Mouse (Mus musculus): ENCODE data around the gene Pakap. TPM values are rescaled to one million over a fixed set of nuclear protein-coding genes. Genes with fewer than 3 reads are reported as not detected.

Gene Pakap
- polyA plus RNA-seq, 1 experiment from 2014 or later: 17.8 TPM

- WGBS: 77% methylated on average over 5 of the region's 5 CpGs
- Histone ChIP-seq H3K9me3 (replicated peaks) (no peaks in the 10 kb centered on the region), H3K4me2 (no peak overlapping the region), H3K4me3 (replicated peaks) (no peak overlapping the region), H3K27me3 (no peaks in the 10 kb centered on the region), H3K9ac (no peak overlapping the region), H3K4me1 (no peaks in the 10 kb centered on the region; the same call in 1 of the 2 replicates), H3K27ac (no peak overlapping the region), H3K36me3 (no peaks in the 10 kb centered on the region)
- ATAC-seq (replicated peaks; ENCODE audit: low FRiP score): no peak
These were observed 7.7 kb downstream of the Pakap start for GRCm38 (mm10) chr4:57575686-57576085.

- Histone ChIP-seq H3K27ac (no peak overlapping the region), H3K4me1 (no peaks in the 10 kb centered on the region; the same call in 1 of the 2 replicates), H3K27me3 (no peaks in the 10 kb centered on the region), H3K4me3 (replicated peaks) (no peak overlapping the region), H3K36me3 (no peaks in the 10 kb centered on the region), H3K9ac (no peak overlapping the region), H3K9me3 (replicated peaks) (no peaks in the 10 kb centered on the region), H3K4me2 (no peak overlapping the region)
- no peak for ATAC-seq (replicated peaks; ENCODE audit: low FRiP score)
- 83% methylated on average over 11 of the region's 11 CpGs for WGBS
These were observed 8.1 kb downstream of the Pakap start for GRCm38 (mm10) chr4:57576095-57576494.

- WGBS: 86% methylated on average over 10 of the region's 10 CpGs
- no peak overlapping the region for H3K4me2 ChIP-seq
- H3K27me3 ChIP-seq: no peaks in the 10 kb centered on the region
- H3K9me3 ChIP-seq (replicated peaks): no peaks in the 10 kb centered on the region
- no peak overlapping the region for H3K9ac ChIP-seq
- H3K27ac ChIP-seq: no peak overlapping the region
- H3K36me3 ChIP-seq: no peaks in the 10 kb centered on the region
- no peak for ATAC-seq (replicated peaks; ENCODE audit: low FRiP score)
- H3K4me3 ChIP-seq (replicated peaks): no peak overlapping the region
- H3K4me1 ChIP-seq: peaks cover 2% of the 10 kb centered on the region; the same call in 1 of the 2 replicates
These were observed 11.7 kb downstream of the Pakap start for GRCm38 (mm10) chr4:57579683-57580082.

- 74% methylated on average over 6 of the region's 6 CpGs for WGBS
- Histone ChIP-seq H3K9ac (no peak overlapping the region), H3K4me3 (replicated peaks) (no peak overlapping the region), H3K36me3 (no peaks in the 10 kb centered on the region), H3K4me1 (peaks cover 15% of the 10 kb centered on the region), H3K27ac (no peak overlapping the region), H3K27me3 (no peaks in the 10 kb centered on the region), H3K9me3 (replicated peaks) (no peaks in the 10 kb centered on the region), H3K4me2 (no peak overlapping the region)
- no peak for ATAC-seq (replicated peaks; ENCODE audit: low FRiP score)
These were observed 17.4 kb downstream of the Pakap start for GRCm38 (mm10) chr4:57585281-57585800.

- ATAC-seq (replicated peaks; ENCODE audit: low FRiP score): no peak; the same call in 1 of the 2 replicates
- Histone ChIP-seq H3K4me1 (peaks cover 15% of the 10 kb centered on the region), H3K4me3 (replicated peaks) (no peak overlapping the region), H3K9me3 (replicated peaks) (no peaks in the 10 kb centered on the region), H3K27me3 (no peaks in the 10 kb centered on the region), H3K9ac (no peak overlapping the region), H3K36me3 (no peaks in the 10 kb centered on the region), H3K4me2 (no peak overlapping the region), H3K27ac (peak overlapping the region; percentile 71)
- WGBS: 31% methylated on average over 7 of the region's 7 CpGs
These were observed 19.1 kb downstream of the Pakap start for GRCm38 (mm10) chr4:57586933-57587658.

GRCm38 (mm10) chr4:57588356-57588755, 20.4 kb downstream of the Pakap start:
- H3K27me3 ChIP-seq: no peaks in the 10 kb centered on the region
- no peak overlapping the region for H3K4me2 ChIP-seq
- 91% methylated on average over 1 of the region's 1 CpGs for WGBS
- H3K9ac ChIP-seq: no peak overlapping the region
- H3K4me3 ChIP-seq (replicated peaks): no peak overlapping the region
- peaks cover 15% of the 10 kb centered on the region for H3K4me1 ChIP-seq
- H3K36me3 ChIP-seq: no peaks in the 10 kb centered on the region
- no peak overlapping the region for H3K27ac ChIP-seq
- H3K9me3 ChIP-seq (replicated peaks): no peaks in the 10 kb centered on the region
- ATAC-seq (replicated peaks; ENCODE audit: low FRiP score): no peak

GRCm38 (mm10) chr4:57592751-57593150, 24.8 kb downstream of the Pakap start:
- no peaks in the 10 kb centered on the region for H3K9me3 ChIP-seq (replicated peaks)
- H3K27me3 ChIP-seq: no peaks in the 10 kb centered on the region
- ATAC-seq (replicated peaks; ENCODE audit: low FRiP score): no peak
- 71% methylated on average over 4 of the region's 4 CpGs for WGBS
- H3K9ac ChIP-seq: no peak overlapping the region
- H3K4me3 ChIP-seq (replicated peaks): no peak overlapping the region
- H3K4me1 ChIP-seq: no peaks in the 10 kb centered on the region
- no peaks in the 10 kb centered on the region for H3K36me3 ChIP-seq
- H3K4me2 ChIP-seq: no peak overlapping the region
- no peak overlapping the region for H3K27ac ChIP-seq

- no peak overlapping the region for H3K9ac ChIP-seq
- WGBS: 91% methylated on average over 6 of the region's 6 CpGs
- peaks cover 17% of the 10 kb centered on the region for H3K4me1 ChIP-seq
- no peaks in the 10 kb centered on the region for H3K36me3 ChIP-seq
- H3K9me3 ChIP-seq (replicated peaks): no peaks in the 10 kb centered on the region
- ATAC-seq (replicated peaks; ENCODE audit: low FRiP score): no peak
- no peak overlapping the region for H3K4me3 ChIP-seq (replicated peaks)
- H3K27me3 ChIP-seq: no peaks in the 10 kb centered on the region
- no peak overlapping the region for H3K4me2 ChIP-seq
- no peak overlapping the region for H3K27ac ChIP-seq
These were observed 32.0 kb downstream of the Pakap start for GRCm38 (mm10) chr4:57599946-57600345.

- no peak for ATAC-seq (replicated peaks; ENCODE audit: low FRiP score)
- H3K27ac ChIP-seq: 0 out of 2 replicates have a peak overlapping the region, but pooled peaks have one; percentile 3
These were observed 32.9 kb downstream of the Pakap start for GRCm38 (mm10) chr4:57600685-57601457.

GRCm38 (mm10) chr4:57601458-57601835, 33.5 kb downstream of the Pakap start:
- Histone ChIP-seq H3K4me3 (replicated peaks) (no peak overlapping the region), H3K9ac (no peak overlapping the region), H3K27ac (no peak overlapping the region), H3K4me2 (no peak overlapping the region), H3K9me3 (replicated peaks) (no peaks in the 10 kb centered on the region), H3K4me1 (peaks cover 18% of the 10 kb centered on the region), H3K27me3 (no peaks in the 10 kb centered on the region), H3K36me3 (no peaks in the 10 kb centered on the region)
- ATAC-seq (replicated peaks; ENCODE audit: low FRiP score): 0 out of 2 replicates have a peak, but pooled peaks have one; percentile 6
- WGBS: 56% methylated on average over 9 of the region's 9 CpGs

More at GRCm38 (mm10) chr4:57600685-57601457, 32.9 kb downstream of the Pakap start:
- no peak overlapping the region for H3K4me2 ChIP-seq
- no peak overlapping the region for H3K9ac ChIP-seq
- no peaks in the 10 kb centered on the region for H3K27me3 ChIP-seq
- 80% methylated on average over 11 of the region's 11 CpGs for WGBS
- no peaks in the 10 kb centered on the region for H3K36me3 ChIP-seq
- H3K4me1 ChIP-seq: peaks cover 17% of the 10 kb centered on the region
- H3K9me3 ChIP-seq (replicated peaks): no peaks in the 10 kb centered on the region
- no peak overlapping the region for H3K4me3 ChIP-seq (replicated peaks)

- Histone ChIP-seq H3K4me3 (replicated peaks) (no peak overlapping the region), H3K9ac (no peak overlapping the region), H3K27ac (no peak overlapping the region), H3K27me3 (no peaks in the 10 kb centered on the region), H3K36me3 (no peaks in the 10 kb centered on the region), H3K9me3 (replicated peaks) (no peaks in the 10 kb centered on the region), H3K4me1 (peaks cover 24% of the 10 kb centered on the region), H3K4me2 (no peak overlapping the region)
- WGBS: 65% methylated on average over 10 of the region's 10 CpGs
- ATAC-seq (replicated peaks; ENCODE audit: low FRiP score): no peak
These were observed 34.1 kb downstream of the Pakap start for GRCm38 (mm10) chr4:57601903-57602617.

Data from kidney, embryonic 15.5 days (tissue).